Mouse (Mus musculus): ENCODE results near the gene Arhgdia. TPM values are rescaled to one million over a fixed set of nuclear protein-coding genes. Genes with fewer than 3 reads are reported as not detected.

The Arhgdia gene
- polyA plus RNA-seq, 1 experiment = 632 TPM

DNA sequence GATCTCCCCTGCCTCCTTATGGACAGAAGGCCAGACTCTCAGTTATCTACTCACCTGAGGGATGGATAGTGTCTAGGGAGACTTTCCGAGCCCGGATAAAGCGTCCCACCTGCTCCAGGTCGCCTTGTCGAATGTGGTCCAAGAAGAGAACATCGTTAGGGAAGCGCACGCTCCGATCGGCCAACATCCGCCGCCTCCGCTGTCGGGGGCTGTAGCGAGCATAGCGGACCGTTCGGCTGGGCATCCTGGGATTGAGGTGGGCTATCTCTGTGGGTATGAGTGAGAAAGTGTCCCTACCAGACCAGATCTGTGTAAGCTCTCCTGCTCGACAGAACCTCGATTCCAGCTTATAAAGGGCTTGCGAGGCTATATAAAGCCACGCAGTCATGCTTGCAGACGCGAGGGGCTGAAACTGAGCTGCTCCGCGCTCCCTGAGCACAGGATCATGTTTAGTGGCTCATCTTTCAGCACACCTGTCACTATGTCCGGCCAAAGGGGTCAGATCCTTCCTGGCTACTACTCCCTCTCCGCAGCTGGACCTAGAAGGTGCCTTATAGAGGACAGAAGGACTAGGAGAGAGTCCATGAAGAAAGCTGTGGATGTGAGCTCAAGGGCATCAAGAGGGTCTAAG, 30.5 kb downstream of the Arhgdia start, which contains the start of gene Ppp1r27:
Ppp1r27 (minus strand) TSS at position 323 of the 631 bp plus-strand sequence.
- no peak for DNase-seq (ENCODE audit: low read depth)

GRCm38 (mm10) chr11:120549986-120550809, 31.2 kb downstream of the Arhgdia start:
- DNase-seq (ENCODE audit: low read depth) = no peak

DNA sequence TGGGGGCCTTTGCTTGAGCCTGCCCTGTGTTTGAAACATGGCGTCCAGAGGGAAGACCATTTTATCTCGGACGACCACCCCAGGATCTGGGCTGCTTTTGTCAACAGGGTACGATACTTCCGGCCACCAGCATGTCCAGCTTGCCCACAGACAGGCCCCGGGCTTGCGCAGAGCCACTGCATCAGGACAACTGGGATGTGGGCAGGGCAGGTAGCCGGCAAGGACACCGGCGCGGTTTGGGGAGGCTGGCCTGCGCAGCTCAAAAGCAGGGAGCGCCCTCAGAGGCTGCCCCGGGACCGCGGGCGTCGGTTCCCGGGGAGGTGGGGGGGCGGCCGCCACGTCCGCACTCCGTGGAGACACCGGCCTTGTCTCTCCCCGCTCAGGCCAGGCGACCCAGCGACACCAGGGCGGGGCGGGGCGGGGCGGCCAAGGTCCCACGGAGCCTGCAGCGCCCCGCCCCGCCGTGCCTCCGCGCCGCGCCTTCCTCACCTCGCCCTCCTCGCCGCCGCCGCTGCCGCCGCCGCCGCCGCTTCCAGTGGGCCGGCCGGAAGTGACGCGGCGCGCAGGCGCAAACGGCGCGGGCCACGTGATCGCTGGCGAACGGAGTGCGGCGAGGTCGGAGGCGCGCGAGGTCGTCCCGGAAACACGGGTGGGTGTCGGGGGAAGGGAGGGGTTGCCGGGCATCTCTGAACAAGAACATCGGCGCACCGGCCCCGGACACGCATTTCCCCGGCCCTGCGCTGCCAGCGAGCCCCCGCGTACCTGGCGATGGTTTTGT, 32.1 kb downstream of the Arhgdia start, which contains the start of gene Mcrip1:
Mcrip1 (minus strand) TSS at position 560 of the 778 bp plus-strand sequence.
- no peak for DNase-seq (ENCODE audit: low read depth)

GRCm38 (mm10) chr11:120548786-120549167, 32.6 kb downstream of the Arhgdia start:
- no peak for DNase-seq (ENCODE audit: low read depth)

GRCm38 (mm10) chr11:120548214-120548613, 33.2 kb downstream of the Arhgdia start:
- no peak for DNase-seq (ENCODE audit: low read depth)

DNA sequence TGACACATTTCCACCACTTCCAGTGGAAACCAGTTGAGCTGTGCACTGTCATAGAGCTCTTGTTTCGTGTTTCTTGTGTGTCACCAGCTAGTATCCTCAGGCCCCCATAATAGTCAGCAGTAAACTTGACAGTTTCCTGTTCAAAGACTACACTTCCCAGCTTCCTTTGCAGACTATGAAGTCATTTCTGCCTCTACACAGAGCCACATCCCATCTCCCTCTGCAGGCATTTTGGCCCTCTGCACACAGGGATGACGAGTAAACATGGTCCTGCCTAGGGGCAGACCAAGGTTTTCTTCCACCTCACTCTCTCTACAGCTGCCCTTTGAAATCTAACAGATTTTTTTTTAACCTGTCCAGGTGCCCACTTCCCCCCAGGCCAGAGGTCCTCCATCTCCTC, 34.0 kb downstream of the Arhgdia start:
- no peak for DNase-seq (ENCODE audit: low read depth)

DNA sequence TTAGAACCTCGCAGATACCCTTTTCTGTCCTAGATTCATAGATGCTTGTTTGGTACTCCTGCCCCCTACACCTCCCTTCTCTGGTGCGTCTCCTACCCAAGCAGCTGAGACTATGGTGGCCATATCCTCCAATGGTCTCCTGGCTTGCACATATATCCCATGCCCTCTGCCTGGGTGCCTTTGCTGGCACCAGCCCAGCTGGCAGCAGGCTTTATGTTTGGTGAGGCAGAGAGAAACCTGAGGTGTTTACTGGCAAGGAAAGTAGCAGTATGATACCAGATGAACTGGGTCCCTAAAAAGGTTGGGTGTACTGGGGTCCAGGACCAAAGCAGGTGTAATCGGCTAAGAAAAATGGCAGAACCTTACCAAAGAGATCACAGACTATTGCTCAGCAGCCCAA, 35.5 kb downstream of the Arhgdia start:
- DNase-seq (ENCODE audit: low read depth) = no peak

GRCm38 (mm10) chr11:120542376-120542775, 39.0 kb downstream of the Arhgdia start:
- DNase-seq (ENCODE audit: low read depth) = no peak

- DNase-seq (ENCODE audit: low read depth) = no peak
These were observed 39.5 kb downstream of the Arhgdia start for GRCm38 (mm10) chr11:120541907-120542306.

DNA sequence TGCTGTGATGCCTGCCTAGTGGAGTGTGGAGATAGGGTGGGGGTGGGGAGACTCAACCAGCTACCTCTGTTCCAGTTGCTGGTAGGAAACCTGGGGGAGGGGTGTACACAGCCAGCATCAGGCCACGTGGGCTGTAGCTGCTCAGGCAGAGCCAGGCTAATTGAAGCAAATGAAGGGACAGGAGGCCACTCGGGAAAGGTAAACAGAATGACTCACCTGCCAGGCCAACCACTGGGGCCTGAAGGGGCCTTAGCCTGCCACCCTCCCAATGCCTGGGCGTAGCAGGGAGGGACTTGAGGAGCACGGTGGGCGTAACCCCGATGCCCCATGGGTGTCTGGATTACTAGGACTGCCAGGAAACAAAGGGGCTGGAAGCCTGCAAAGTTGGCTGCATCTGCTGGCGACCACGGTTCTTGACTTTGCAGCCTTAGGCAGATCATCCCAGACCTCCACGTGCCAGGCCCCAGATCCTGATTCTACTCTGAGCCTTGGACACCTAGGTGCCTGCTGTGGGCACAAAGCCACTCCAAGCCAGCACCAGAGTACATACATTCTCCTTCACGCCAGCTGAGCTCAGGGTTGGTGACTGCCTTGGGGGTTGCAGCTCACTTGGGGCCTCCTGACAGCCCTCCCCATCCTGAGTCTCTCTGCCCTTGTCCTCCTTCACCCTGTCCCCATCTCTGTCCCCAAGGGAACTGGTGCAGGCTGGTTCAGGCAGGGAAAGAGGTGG, 42.0 kb downstream of the Arhgdia start:
- DNase-seq (ENCODE audit: low read depth) = no peak

- no peak for DNase-seq (ENCODE audit: low read depth)
These were observed 42.5 kb downstream of the Arhgdia start for GRCm38 (mm10) chr11:120538955-120539284.

GRCm38 (mm10) chr11:120538485-120538884, 42.9 kb downstream of the Arhgdia start:
- no peak for DNase-seq (ENCODE audit: low read depth)

DNA sequence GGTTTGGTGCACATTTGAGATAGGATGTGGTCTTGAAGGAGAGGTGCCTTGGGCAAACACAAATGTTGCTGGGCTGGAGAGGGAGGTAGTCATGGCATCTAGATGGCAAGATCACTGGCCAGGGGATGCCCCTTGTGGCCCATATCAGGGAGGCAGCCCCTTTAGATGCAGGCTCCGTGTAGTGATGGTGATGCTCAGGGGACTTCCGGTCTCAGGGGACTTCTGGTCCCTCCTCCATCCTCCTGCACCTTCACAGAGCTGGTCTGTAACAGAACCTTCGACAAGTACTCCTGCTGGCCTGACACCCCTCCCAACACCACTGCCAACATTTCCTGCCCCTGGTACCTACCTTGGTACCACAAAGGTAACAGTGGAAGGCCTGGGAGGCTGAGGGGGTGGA, 45.6 kb downstream of the Arhgdia start:
- no peak for DNase-seq (ENCODE audit: low read depth)

GRCm38 (mm10) chr11:120535145-120535544, 46.3 kb downstream of the Arhgdia start:
- DNase-seq (ENCODE audit: low read depth) = no peak

- DNase-seq (ENCODE audit: low read depth) = no peak
These were observed 47.3 kb downstream of the Arhgdia start for GRCm38 (mm10) chr11:120534093-120534492.

- no peak for DNase-seq (ENCODE audit: low read depth)
These were observed 49.8 kb downstream of the Arhgdia start for GRCm38 (mm10) chr11:120531646-120532045.

DNA sequence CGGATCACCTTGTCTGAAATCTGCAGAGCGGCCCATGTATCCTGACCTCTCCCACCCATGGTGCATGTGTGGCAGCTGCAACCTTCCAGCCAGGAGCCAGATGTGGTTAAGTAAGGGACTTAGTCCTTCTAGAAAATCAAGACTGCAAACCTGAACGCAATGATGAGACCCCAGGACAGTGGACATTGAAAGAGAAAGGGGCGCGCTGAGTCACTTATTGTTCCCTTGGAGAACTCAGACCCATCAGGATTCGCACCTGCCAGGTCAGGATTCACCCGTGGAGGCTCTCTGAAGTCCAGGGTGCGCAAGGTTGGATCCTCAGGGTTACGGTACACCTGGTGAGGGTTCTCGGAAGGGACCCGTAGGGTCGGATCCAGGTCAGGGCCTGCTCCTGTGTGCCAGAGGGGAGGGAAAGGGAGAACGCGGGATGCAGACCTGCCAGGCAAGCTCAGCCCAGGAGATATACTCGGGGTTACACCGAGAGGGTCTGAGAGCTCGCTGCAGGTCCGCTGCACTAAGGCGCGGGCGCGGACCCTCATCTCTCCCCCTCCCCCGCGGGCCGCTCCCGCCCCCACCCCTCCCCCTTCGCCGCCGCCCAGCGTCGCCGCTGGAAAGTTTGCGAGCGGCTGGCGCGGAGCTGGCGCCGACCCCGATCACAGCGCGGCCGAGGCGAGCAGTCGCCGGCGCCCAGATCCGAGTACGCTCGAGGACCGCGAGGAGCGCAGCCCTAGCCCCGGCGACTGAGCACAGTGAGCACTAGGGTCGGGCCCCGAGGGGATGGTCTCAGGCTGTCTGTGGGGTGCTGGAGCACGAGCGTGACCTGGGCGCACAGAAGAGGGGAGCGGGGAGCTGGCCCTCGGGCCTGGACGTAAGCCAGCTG, 51.1 kb downstream of the Arhgdia start, which contains the start of gene Gcgr:
Gcgr (plus strand) TSS at position 615 of the 880 bp plus-strand sequence.
- no peak for DNase-seq (ENCODE audit: low read depth)

DNA sequence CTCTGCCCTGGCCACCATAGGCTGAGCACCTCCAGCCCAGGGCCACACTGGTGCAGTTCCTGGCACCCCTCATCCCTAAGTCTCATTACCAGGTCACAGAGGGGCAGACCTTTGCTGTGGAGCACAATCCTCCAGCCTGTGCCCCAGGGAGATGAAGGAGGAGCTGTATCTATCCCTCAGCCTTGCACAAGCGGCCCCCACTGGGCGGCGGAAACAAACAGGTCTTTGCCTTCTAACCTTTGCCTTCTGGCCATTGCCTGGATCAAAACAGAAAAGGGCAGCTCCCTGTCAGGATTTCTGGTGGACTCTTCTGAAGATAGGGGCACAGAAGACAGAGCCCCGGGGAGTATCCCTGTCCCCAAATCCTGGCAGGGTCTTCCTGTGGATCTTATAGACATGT, 52.5 kb downstream of the Arhgdia start:
- DNase-seq (ENCODE audit: low read depth) = no peak

Measured in gonadal fat pad, adult 2 months (tissue).